Mouse (Mus musculus): ENCODE measurements around the gene Gm2974. TPM values are rescaled to one million over a fixed set of nuclear protein-coding genes. Genes with fewer than 3 reads are reported as not detected.

Gene Gm2974
- not detected in 2 replicates for polyA plus RNA-seq (2012; rRNA removed)

DNA sequence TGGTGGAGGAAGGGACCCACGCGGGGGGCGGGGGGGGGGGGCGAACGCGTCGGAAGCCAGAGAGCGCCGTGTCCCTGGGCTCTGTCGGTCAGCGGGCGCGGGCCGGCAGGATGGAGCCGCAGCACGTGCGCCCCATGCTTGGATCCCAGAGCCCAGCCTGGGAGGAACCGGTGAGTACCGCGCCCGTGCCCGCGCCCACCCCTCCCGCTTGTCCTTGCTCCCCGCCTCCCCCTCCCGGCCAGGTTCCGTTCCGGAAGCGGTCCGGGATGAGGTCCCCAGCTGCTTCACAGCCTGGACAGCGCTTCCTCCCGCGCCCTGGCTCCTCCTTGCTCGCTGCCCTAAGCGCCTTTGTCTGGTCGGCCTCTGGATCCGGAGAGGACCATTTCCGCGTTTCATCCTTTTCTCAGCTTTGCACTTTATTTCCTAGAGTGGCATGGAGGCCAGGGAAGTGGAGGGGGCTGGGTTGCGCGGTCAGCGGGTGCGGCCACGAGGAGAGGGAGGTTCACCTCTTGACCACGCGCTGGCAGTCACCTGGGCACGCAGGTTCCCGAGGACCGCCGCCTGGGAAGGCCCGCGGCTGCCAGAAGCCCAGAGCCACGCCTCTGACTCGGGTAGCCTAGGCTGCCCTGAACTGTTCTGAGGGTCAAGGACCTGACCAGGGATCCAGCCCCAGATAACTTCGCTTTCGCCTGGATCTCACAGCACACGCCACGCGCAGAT lies at the start of gene Gm2974:
Gm2974 (plus strand) TSS at position 86 of the 720 bp plus-strand sequence.

DNA sequence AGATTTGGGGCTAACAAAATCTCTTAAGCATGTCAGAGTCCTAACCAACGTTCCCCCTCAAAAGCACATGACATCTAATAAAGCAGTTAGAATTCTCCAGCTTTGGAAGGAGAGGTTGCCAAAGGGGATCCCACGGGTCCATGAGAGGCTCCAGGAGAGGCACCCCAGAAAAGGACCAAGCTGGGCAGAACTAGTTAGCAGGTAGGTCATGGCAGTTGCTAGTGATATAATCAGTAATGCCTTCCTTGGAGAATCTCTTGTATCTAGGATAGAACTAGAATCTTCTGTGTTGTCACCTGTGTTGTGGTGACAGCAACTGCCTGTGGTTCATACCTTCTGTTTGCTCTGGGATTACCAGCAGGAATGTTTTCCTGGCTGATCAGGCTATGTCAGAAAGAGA lies 17.6 kb upstream of the Gm2974 start, which contains the start of gene Gm3127:
Gm3127 (plus strand) TSS at position 301 of the 400 bp plus-strand sequence.

DNA sequence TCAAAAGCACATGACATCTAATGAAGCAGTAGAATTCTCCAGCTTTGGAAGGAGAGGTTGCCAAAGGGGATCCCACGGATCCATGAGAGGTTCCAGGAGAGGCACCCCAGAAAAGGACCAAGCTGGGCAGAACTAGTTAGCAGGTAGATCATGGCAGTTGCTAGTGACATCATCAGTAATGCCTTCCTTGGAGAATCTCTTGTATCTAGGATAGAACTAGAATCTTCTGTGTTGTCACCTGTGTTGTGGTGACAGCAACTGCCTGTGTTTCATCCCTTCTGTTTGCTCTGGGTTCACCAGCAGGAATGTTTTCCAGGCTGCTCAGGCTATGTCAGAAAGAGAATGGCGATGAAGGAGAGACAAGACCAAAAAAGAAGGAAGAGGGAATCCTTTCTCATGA lies 67.0 kb downstream of the Gm2974 start, which contains the start of gene Gm3138:
Gm3138 (plus strand) TSS at position 301 of the 400 bp plus-strand sequence.

Other genes with a start within 250 kb of the Gm2974 start
- not detected in 2 replicates for gene Gm3095, start 219.0 kb upstream of the Gm2974 start, polyA plus RNA-seq (2012; rRNA removed)
- not detected in 2 replicates for gene Gm3099, start 184.2 kb upstream of the Gm2974 start, polyA plus RNA-seq (2012; rRNA removed)
- gene Gm5796, start 158.6 kb upstream of the Gm2974 start, polyA plus RNA-seq (2012; rRNA removed), result not detected in 2 replicates
- not detected in 2 replicates for gene Gm3115, start 98.5 kb upstream of the Gm2974 start, polyA plus RNA-seq (2012; rRNA removed)
- gene Gm8108, start 72.0 kb upstream of the Gm2974 start, polyA plus RNA-seq (2012; rRNA removed), result 0.01 TPM in 1 of 2 replicates, not detected in the other
- gene Gm3127, start 17.5 kb upstream of the Gm2974 start, polyA plus RNA-seq (2012; rRNA removed), result not detected in 2 replicates
- not detected in 2 replicates for gene Gm3138, start 67.1 kb downstream of the Gm2974 start, polyA plus RNA-seq (2012; rRNA removed)
- not detected in 2 replicates for gene Gm3149, start 134.7 kb downstream of the Gm2974 start, polyA plus RNA-seq (2012; rRNA removed)
- not detected in 2 replicates for gene 2610042L04Rik, start 152.2 kb downstream of the Gm2974 start, polyA plus RNA-seq (2012; rRNA removed)
- not detected in 2 replicates for gene Gm3159, start 214.9 kb downstream of the Gm2974 start, polyA plus RNA-seq (2012; rRNA removed)
- gene Gm3164, start 232.9 kb downstream of the Gm2974 start, polyA plus RNA-seq (2012; rRNA removed), result not detected in 2 replicates
- gene Gm3173, start 248.4 kb downstream of the Gm2974 start, polyA plus RNA-seq (2012; rRNA removed), result not detected in 2 replicates